Mouse (Mus musculus): ENCODE measurements at regions not wholly inside any gene's neighbourhood (a gene's known extent, or its start where the extent isn't known, plus 50 kb on each side); places are given as distances from the start of the nearest gene placed in this dataset.

- 46% methylated on average over 7 of the region's 7 CpGs for WGBS
- no peak overlapping the region for H3K4me3 ChIP-seq
- H3K9me3 ChIP-seq = no peaks in the 10 kb centered on the region
- no peaks in the 10 kb centered on the region for H3K27me3 ChIP-seq
- no peaks in the 10 kb centered on the region for H3K36me3 ChIP-seq
- no peak overlapping the region for H3K27ac ChIP-seq
- no peak overlapping the region for H3K9ac ChIP-seq
- no peak overlapping the region for H3K4me2 ChIP-seq (replicated peaks)
- no peak for ATAC-seq (ENCODE audit: insufficient number of reproducible peaks, insufficient read depth, low FRiP score, low TSS enrichment)
- H3K4me1 ChIP-seq = 0 out of 2 replicates have a peak, but pooled peaks cover 7% of the 10 kb centered on the region
Measured at GRCm38 (mm10) chr9:31993631-31994601, 80.7 kb upstream of the Barx2 start.

DNA sequence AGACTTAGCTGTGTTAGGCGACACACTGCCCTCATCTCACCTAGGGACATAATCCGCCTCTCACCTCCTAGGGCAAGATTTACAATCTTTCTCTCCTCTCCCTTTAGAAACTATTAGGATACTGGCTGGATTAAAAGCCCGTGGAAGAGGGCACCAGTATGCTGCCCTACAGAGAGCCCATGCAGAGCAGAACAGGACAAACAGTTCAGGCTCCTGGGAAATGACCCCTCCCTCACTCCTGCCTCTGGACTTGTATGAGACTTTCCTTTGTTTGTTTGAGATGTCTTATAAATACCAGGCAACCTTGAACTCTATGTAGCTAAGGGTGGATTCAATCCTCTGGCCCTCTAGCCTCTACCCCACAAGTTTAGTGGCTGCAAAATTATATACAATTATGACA lies 81.8 kb upstream of the Barx2 start:
- WGBS = 58% methylated on average over 3 of the region's 3 CpGs
- Histone ChIP-seq H3K9ac (no peak overlapping the region), H3K27ac (no peak overlapping the region), H3K9me3 (no peaks in the 10 kb centered on the region), H3K4me3 (no peak overlapping the region), H3K4me2 (replicated peaks) (no peak overlapping the region), H3K27me3 (no peaks in the 10 kb centered on the region), H3K4me1 (0 out of 2 replicates have a peak, but pooled peaks cover 7% of the 10 kb centered on the region), H3K36me3 (no peaks in the 10 kb centered on the region)
- no peak for ATAC-seq (ENCODE audit: insufficient number of reproducible peaks, insufficient read depth, low FRiP score, low TSS enrichment)

DNA sequence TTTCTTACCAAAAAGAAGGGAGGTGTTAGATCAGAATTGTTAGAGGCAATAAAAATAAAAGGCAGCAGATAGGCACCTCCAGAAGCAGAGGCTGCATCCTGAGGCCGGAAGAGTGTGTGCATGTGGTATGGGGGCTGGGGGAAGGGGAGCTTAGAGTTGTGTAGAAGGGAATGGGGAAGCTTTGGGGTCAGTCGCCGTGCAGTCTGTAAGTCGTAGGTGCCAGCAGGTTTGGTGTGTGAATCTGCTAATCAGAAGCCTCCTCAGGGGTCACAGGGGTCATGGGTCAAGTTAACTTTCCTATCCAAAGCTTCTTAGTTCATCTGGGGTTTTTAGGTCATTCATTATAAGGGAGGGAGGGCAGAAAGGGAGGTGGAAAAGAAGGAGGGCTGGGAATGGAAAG lies 82.4 kb upstream of the Barx2 start:
- WGBS = 33% methylated on average over 4 of the region's 4 CpGs
- Histone ChIP-seq H3K27me3 (no peaks in the 10 kb centered on the region), H3K36me3 (no peaks in the 10 kb centered on the region), H3K4me3 (no peak overlapping the region), H3K9ac (no peak overlapping the region), H3K4me1 (0 out of 2 replicates have a peak, but pooled peaks cover 7% of the 10 kb centered on the region), H3K9me3 (no peaks in the 10 kb centered on the region), H3K4me2 (replicated peaks) (no peak overlapping the region), H3K27ac (no peak overlapping the region)
- ATAC-seq (ENCODE audit: insufficient number of reproducible peaks, insufficient read depth, low FRiP score, low TSS enrichment) = no peak

DNA sequence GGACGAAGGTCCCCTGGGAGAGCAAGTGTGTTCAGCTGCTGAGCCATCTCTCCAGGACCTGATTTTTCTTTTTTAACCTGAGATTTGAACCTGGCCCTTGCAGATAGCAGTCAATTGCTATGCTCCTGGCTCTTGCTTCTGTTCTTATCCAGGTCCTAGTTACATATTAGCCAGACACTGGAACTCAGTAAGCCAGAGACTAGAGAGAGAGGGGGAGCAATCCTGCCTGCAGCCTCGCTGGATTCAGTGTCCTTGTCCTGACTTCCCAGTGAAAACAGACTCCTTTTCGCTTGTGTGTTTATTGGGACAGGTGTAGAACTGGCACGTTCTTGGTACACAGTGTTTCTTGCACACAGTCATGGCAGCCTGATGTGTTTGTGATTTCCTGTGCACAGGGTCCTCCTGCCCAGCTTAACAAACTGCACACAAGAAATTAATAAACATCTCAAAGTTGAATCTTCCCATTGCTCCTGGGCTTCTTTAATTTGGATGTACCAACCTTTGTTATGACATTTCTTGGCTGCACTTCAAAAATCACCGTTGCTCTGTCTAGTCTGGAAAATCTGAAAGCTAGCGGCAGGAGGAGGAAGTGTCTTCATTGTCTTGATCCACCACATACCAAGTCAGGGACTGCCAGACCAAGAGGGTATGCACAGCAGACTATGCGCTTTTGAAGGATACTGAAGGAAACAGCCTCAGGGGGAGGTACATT lies 83.4 kb upstream of the Barx2 start:
- Histone ChIP-seq H3K4me2 (replicated peaks) (no peak overlapping the region), H3K9me3 (no peaks in the 10 kb centered on the region), H3K36me3 (no peaks in the 10 kb centered on the region), H3K27me3 (no peaks in the 10 kb centered on the region), H3K4me3 (no peak overlapping the region), H3K4me1 (0 out of 2 replicates have a peak, but pooled peaks cover 7% of the 10 kb centered on the region), H3K9ac (no peak overlapping the region), H3K27ac (no peak overlapping the region)
- ATAC-seq (ENCODE audit: insufficient number of reproducible peaks, insufficient read depth, low FRiP score, low TSS enrichment) = no peak
- 54% methylated on average over 7 of the region's 7 CpGs for WGBS

DNA sequence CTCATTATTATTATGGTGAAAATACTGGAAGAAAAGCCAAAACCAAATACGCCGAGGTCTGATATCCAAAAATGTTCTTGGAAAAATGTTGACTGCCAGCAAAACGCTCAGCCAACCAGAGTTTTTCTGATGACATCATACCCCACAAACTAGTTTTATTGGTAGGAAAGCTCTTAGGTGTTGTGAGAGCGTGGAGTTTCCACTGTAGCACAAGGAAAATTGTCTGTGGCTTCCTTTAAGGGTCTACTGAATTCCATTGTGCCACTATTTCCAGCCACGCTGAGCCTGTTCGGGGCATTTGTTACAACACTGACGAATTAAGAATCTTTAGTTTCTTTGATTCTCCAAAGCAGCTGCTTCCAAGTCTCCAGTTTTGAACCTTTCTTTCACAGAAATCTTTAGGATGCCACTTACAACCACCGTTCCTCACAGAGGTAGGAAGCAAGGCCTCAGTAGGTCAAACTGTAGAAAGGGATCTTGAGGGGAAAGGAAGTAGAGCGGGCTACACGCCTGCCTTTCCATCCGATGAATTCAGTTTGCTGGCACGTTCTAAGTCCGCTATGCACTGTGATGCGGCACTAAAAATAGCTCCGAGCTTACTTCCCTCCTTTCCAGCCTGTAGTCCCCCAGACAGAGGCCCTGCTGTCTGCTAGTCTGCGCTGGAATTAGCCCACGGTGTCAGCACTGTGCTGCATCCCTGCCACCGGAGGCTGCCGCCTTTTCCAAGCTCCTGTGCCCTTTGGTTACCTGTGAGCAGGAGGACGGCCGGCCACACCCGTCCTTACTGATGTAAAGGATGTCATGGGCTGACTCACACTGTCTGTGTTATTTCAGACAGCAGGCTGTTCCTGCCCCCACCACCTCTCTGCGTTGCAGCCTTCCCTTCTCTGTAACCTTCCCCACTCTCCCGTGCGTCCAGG lies 84.2 kb upstream of the Barx2 start:
- Histone ChIP-seq H3K4me3 (no peak overlapping the region), H3K9me3 (no peaks in the 10 kb centered on the region), H3K27ac (0 out of 2 replicates have a peak overlapping the region, but pooled peaks have one; percentile 4), H3K27me3 (no peaks in the 10 kb centered on the region), H3K9ac (no peak overlapping the region), H3K36me3 (no peaks in the 10 kb centered on the region), H3K4me1 (0 out of 2 replicates have a peak, but pooled peaks cover 7% of the 10 kb centered on the region), H3K4me2 (replicated peaks) (peak overlapping the region; percentile 18; the same call in 1 of the 2 replicates)
- 38% methylated on average over 25 of the region's 25 CpGs for WGBS
- no peak for ATAC-seq (ENCODE audit: insufficient number of reproducible peaks, insufficient read depth, low FRiP score, low TSS enrichment)

DNA sequence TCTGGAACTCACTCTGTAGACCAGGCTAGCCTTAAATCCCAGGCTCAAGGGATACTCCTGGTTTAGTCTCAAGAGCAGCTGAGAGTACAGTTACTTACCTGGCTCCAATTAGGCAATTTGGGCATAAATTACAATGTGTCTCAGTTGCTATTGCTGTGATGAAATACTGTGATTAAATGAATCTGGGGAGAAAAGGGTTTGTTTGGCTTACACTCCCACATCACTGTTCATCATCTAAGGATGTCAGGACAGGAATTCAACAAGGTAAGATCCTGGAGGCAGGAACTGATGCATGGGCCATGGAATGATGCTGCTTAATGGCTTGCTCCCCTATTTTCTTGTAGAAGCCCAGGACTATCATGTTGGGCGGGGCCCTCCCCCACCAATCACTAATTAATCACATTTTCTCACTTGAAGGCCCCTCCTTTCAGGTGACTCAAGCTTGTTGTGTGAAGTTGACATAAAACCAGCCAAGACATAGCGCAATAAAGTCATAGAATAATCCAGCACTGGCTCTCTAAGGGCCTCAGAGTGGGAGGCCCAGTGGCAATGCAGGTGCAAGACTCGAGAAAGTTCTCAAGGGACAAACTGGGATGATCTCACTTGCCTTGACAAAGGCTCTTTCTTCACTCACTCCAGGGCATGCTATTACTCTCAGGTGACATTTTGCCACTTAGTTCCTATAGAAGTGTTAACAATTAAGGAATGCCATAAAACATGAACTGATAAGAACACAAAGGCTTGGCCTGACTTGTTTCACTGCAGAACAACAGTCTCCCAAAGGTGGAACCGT lies 85.4 kb upstream of the Barx2 start:
- 75% methylated on average over 4 of the region's 4 CpGs for WGBS
- 0 out of 2 replicates have a peak, but pooled peaks cover 7% of the 10 kb centered on the region for H3K4me1 ChIP-seq
- no peak overlapping the region for H3K9ac ChIP-seq
- no peaks in the 10 kb centered on the region for H3K27me3 ChIP-seq
- H3K36me3 ChIP-seq = no peaks in the 10 kb centered on the region
- no peak overlapping the region for H3K4me3 ChIP-seq
- ATAC-seq (ENCODE audit: insufficient number of reproducible peaks, insufficient read depth, low FRiP score, low TSS enrichment) = no peak
- no peak overlapping the region for H3K27ac ChIP-seq
- H3K9me3 ChIP-seq = no peaks in the 10 kb centered on the region
- no peak overlapping the region for H3K4me2 ChIP-seq (replicated peaks)

- Histone ChIP-seq H3K4me2 (replicated peaks) (no peak overlapping the region), H3K27ac (no peak overlapping the region), H3K4me1 (0 out of 2 replicates have a peak, but pooled peaks cover 7% of the 10 kb centered on the region), H3K36me3 (no peaks in the 10 kb centered on the region), H3K9ac (no peak overlapping the region), H3K9me3 (no peaks in the 10 kb centered on the region), H3K27me3 (no peaks in the 10 kb centered on the region), H3K4me3 (no peak overlapping the region)
- no peak for ATAC-seq (ENCODE audit: insufficient number of reproducible peaks, insufficient read depth, low FRiP score, low TSS enrichment)
- WGBS = 80% methylated on average over 1 of the region's 1 CpGs
Measured at GRCm38 (mm10) chr9:31999760-32000159, 86.5 kb upstream of the Barx2 start.

GRCm38 (mm10) chr9:32002924-32003323 lies 89.7 kb upstream of the Barx2 start:
- H3K27me3 ChIP-seq = no peaks in the 10 kb centered on the region
- no peak for ATAC-seq (ENCODE audit: insufficient number of reproducible peaks, insufficient read depth, low FRiP score, low TSS enrichment)
- H3K27ac ChIP-seq = no peak overlapping the region
- 80% methylated on average over 4 of the region's 4 CpGs for WGBS
- no peak overlapping the region for H3K9ac ChIP-seq
- H3K4me3 ChIP-seq = no peak overlapping the region
- 0 out of 2 replicates have a peak, but pooled peaks cover 1% of the 10 kb centered on the region for H3K4me1 ChIP-seq
- H3K36me3 ChIP-seq = no peaks in the 10 kb centered on the region
- H3K4me2 ChIP-seq (replicated peaks) = no peak overlapping the region
- no peaks in the 10 kb centered on the region for H3K9me3 ChIP-seq

- Histone ChIP-seq H3K27me3 (no peaks in the 10 kb centered on the region), H3K4me2 (replicated peaks) (no peak overlapping the region), H3K9ac (no peak overlapping the region), H3K4me1 (no peaks in the 10 kb centered on the region), H3K4me3 (no peak overlapping the region), H3K27ac (no peak overlapping the region), H3K9me3 (no peaks in the 10 kb centered on the region), H3K36me3 (no peaks in the 10 kb centered on the region)
- WGBS = 90% methylated on average over 7 of the region's 7 CpGs
- ATAC-seq (ENCODE audit: insufficient number of reproducible peaks, insufficient read depth, low FRiP score, low TSS enrichment) = no peak
Measured at GRCm38 (mm10) chr9:32003730-32004129, 90.5 kb upstream of the Barx2 start.

- Histone ChIP-seq H3K4me2 (replicated peaks) (no peak overlapping the region), H3K4me3 (no peak overlapping the region), H3K9me3 (no peaks in the 10 kb centered on the region), H3K27me3 (no peaks in the 10 kb centered on the region), H3K4me1 (no peaks in the 10 kb centered on the region), H3K27ac (no peak overlapping the region), H3K36me3 (no peaks in the 10 kb centered on the region), H3K9ac (no peak overlapping the region)
- 68% methylated on average over 9 of the region's 9 CpGs for WGBS
- ATAC-seq (ENCODE audit: insufficient number of reproducible peaks, insufficient read depth, low FRiP score, low TSS enrichment) = no peak
Measured at GRCm38 (mm10) chr9:32005348-32005747, 92.1 kb upstream of the Barx2 start.

All from embryonic facial prominence, embryonic 12.5 days (tissue).